Mouse (Mus musculus) embryonic stem cell, embryonic (primary cell): Measurements from ENCODE around the gene Ssc5d.

Experiments
- CTCF ChIA-PET, 4 experiments: fragments of 300-600 bp in 2 of 4; fragments of 350-600 bp in 2 of 4; sonication (Branson Sonifier 250); formaldehyde crosslinking; loops; one replicate each; lab custom pipeline; 2022; ENCODE audit warnings: inconsistent platforms in 2 of 4; lab: Charles Lee
- POLR2A ChIA-PET, 4 experiments: fragments of 300-600 bp in 2 of 4; fragments of 350-600 bp in 2 of 4; sonication (Branson Sonifier 250); formaldehyde crosslinking; loops; one replicate each; lab custom pipeline; 2022; ENCODE audit warnings: antibody characterized with exemption in 4 of 4, inconsistent platforms in 1 of 4; lab: Charles Lee

Gene Ssc5d

GRCm38 (mm10) chr7:4925441-4926381 is at the start of gene Ssc5d:
Gene Ssc5d, plus strand, starts transcription at chr7:4925785.
- ChIA-PET CTCF (interaction anchor here (0.6 to 1.8 kb wide), 17 partner anchors 8 to 1241 kb away, joined by 3 to 23 read pairs (median 4); partner anchors contain the start of gene Zfp580 (in 1 of the 4)), POLR2A (interaction anchor here (0.6 to 15.6 kb wide), 27 partner anchors 8 to 1249 kb away, joined by 3 to 118 read pairs (median 4); partner anchors contain the start of genes Ube2s (in 3 of the 4), Cox6b2 (in 1 of the 4), Fiz1 (in 1 of the 4) and Rpl28 (in 1 of the 4))

GRCm38 (mm10) chr7:4876753-4877221 is 48.8 kb upstream of the Ssc5d start, which contains the start of gene Isoc2a:
Gene Isoc2a, plus strand, starts transcription at chr7:4877153.
- CTCF ChIA-PET: interaction anchor here (0.5 to 2.1 kb wide), 37 partner anchors 10 to 1550 kb away, joined by 3 to 31 read pairs (median 4); partner anchors contain the start of genes Sbk2 (in 2 of the 4), Tnni3 (in 2 of the 4), Kmt5c (in 1 of the 4) and Rpl28 (in 1 of the 4)
- POLR2A ChIA-PET: interaction anchor here in 3 of 4 experiments (0.6 to 3.5 kb wide), 115 partner anchors 9 to 1486 kb away, joined by 3 to 92 read pairs (median 5); partner anchors contain the start of genes Cox6b2 (in 3 of the 3), Kmt5c (in 3 of the 3), Rpl28 (in 3 of the 3) and Tmem238 (in 3 of the 3)

GRCm38 (mm10) chr7:4877226-4877625 is 48.4 kb upstream of the Ssc5d start:
- ChIA-PET POLR2A (interaction anchor here in 3 of 4 experiments (0.5 to 3.5 kb wide), 114 partner anchors 8 to 1486 kb away, joined by 3 to 92 read pairs (median 5); partner anchors contain the start of genes Cox6b2 (in 3 of the 3), Kmt5c (in 3 of the 3), Rpl28 (in 3 of the 3) and Tmem238 (in 3 of the 3)), CTCF (interaction anchor here (0.5 to 2.1 kb wide), 34 partner anchors 10 to 369 kb away, joined by 3 to 31 read pairs (median 4); partner anchors contain the start of genes Kmt5c (in 1 of the 4), Sbk2 (in 1 of the 4), Shisa7 (in 1 of the 4) and Tnni3 (in 1 of the 4))

GRCm38 (mm10) chr7:4878186-4878585 is 47.4 kb upstream of the Ssc5d start:
- CTCF ChIA-PET: interaction anchor here in 1 of 4 experiments (0.9 to 1.1 kb wide), 2 partner anchors 9 to 12 kb away, joined by 4 to 5 read pairs; no protein-coding TSS in a partner anchor

GRCm38 (mm10) chr7:4879036-4879435 is 46.5 kb upstream of the Ssc5d start:
- CTCF ChIA-PET: interaction anchor here in 1 of 4 experiments (0.9 kb wide), 1 partner anchor 13 kb away, joined by 5 read pairs; no protein-coding TSS in a partner anchor

More at GRCm38 (mm10) chr7:4878186-4878585, 47.4 kb upstream of the Ssc5d start:
- POLR2A ChIA-PET: interaction anchor here (0.7 to 3.5 kb wide), 25 partner anchors 7 to 151 kb away, joined by 3 to 92 read pairs (median 11); partner anchors contain the start of genes Ube2s (in 3 of the 4), Rpl28 (in 2 of the 4), Cox6b2 (in 1 of the 4) and Kmt5c (in 1 of the 4)

GRCm38 (mm10) chr7:4886680-4887079 is 38.9 kb upstream of the Ssc5d start:
- ChIA-PET CTCF (no interaction called here), POLR2A (interaction anchor here in 1 of 4 experiments (1.1 to 1.4 kb wide), 3 partner anchors 10 to 74 kb away, joined by 5 to 8 read pairs (median 5); partner anchors contain the start of genes Isoc2a and Ube2s)

More at GRCm38 (mm10) chr7:4879036-4879435, 46.5 kb upstream of the Ssc5d start:
- POLR2A ChIA-PET: interaction anchor here in 1 of 4 experiments (1.3 to 1.4 kb wide), 2 partner anchors 13 to 87 kb away, joined by 3 to 5 read pairs; partner anchors contain the start of gene Rpl28

- ChIA-PET POLR2A (interaction anchor here in 3 of 4 experiments (0.8 to 2.1 kb wide), 14 partner anchors 8 to 210 kb away, joined by 3 to 11 read pairs (median 4); partner anchors contain the start of genes Ube2s (in 3 of the 3), Isoc2a (in 2 of the 3), Hspbp1 (in 1 of the 3) and Isoc2b (in 1 of the 3)), CTCF (interaction anchor here in 2 of 4 experiments (1.0 to 1.5 kb wide), 3 partner anchors 16 to 18 kb away, joined by 4 read pairs; partner anchors contain the start of gene Isoc2a (in 1 of the 2))
These were observed 30.4 kb upstream of the Ssc5d start for GRCm38 (mm10) chr7:4895186-4895585.

- CTCF ChIA-PET: interaction anchor here in 3 of 4 experiments (0.6 to 4.9 kb wide), 12 partner anchors 12 to 755 kb away, joined by 3 to 63 read pairs (median 5); partner anchors contain the start of genes Isoc2a (in 2 of the 3), Cox6b2 (in 1 of the 3) and Tnni3 (in 1 of the 3)
- POLR2A ChIA-PET: interaction anchor here (0.6 to 11.3 kb wide), 46 partner anchors 7 to 1206 kb away, joined by 3 to 159 read pairs (median 4); partner anchors contain the start of genes Isoc2a (in 3 of the 4), Ube2s (in 3 of the 4), Isoc2b (in 2 of the 4) and Rpl28 (in 2 of the 4)
These were observed 26.5 kb upstream of the Ssc5d start for GRCm38 (mm10) chr7:4898851-4899648.

GRCm38 (mm10) chr7:4899649-4900522 is 25.7 kb upstream of the Ssc5d start:
- POLR2A ChIA-PET: interaction anchor here (0.6 to 11.3 kb wide), 74 partner anchors 8 to 1272 kb away, joined by 3 to 159 read pairs (median 4); partner anchors contain the start of genes Ube2s (in 4 of the 4), Cox6b2 (in 3 of the 4), Isoc2a (in 3 of the 4) and Isoc2b (in 3 of the 4)
- CTCF ChIA-PET: interaction anchor here (0.6 to 4.9 kb wide), 36 partner anchors 11 to 1295 kb away, joined by 3 to 63 read pairs (median 4); partner anchors contain the start of genes Isoc2b (in 2 of the 4), Isoc2a (in 1 of the 4), Rpl28 (in 1 of the 4) and Tnni3 (in 1 of the 4)

GRCm38 (mm10) chr7:4900523-4900851 is 25.1 kb upstream of the Ssc5d start:
- ChIA-PET POLR2A (interaction anchor here (0.6 to 11.3 kb wide), 86 partner anchors 9 to 1272 kb away, joined by 3 to 159 read pairs (median 4); partner anchors contain the start of genes Ube2s (in 4 of the 4), Cox6b2 (in 3 of the 4), Isoc2a (in 3 of the 4) and Isoc2b (in 3 of the 4)), CTCF (interaction anchor here (0.6 to 4.9 kb wide), 49 partner anchors 8 to 1598 kb away, joined by 3 to 63 read pairs (median 4); partner anchors contain the start of genes Isoc2a (in 3 of the 4), Isoc2b (in 2 of the 4), Cox6b2 (in 1 of the 4) and Rpl28 (in 1 of the 4))

- POLR2A ChIA-PET: interaction anchor here (0.5 to 11.3 kb wide), 82 partner anchors 9 to 1358 kb away, joined by 3 to 159 read pairs (median 4); partner anchors contain the start of genes Ube2s (in 4 of the 4), Cox6b2 (in 3 of the 4), Isoc2a (in 3 of the 4) and Rpl28 (in 3 of the 4)
These were observed 24.4 kb upstream of the Ssc5d start for GRCm38 (mm10) chr7:4901171-4901570.

GRCm38 (mm10) chr7:4902404-4902803 is 23.2 kb upstream of the Ssc5d start:
- ChIA-PET POLR2A (interaction anchor here (0.5 to 11.3 kb wide), 59 partner anchors 8 to 376 kb away, joined by 3 to 159 read pairs (median 5); partner anchors contain the start of genes Ube2s (in 3 of the 4), Zfp628 (in 3 of the 4), Cox6b2 (in 2 of the 4) and Isoc2a (in 2 of the 4)), CTCF (interaction anchor here (0.6 to 4.9 kb wide), 18 partner anchors 9 to 370 kb away, joined by 3 to 63 read pairs (median 5); partner anchors contain the start of genes Cox6b2 (in 1 of the 4), Dnaaf3 (in 1 of the 4), Isoc2a (in 1 of the 4) and Isoc2b (in 1 of the 4))

More at GRCm38 (mm10) chr7:4901171-4901570, 24.4 kb upstream of the Ssc5d start:
- CTCF ChIA-PET: interaction anchor here (0.5 to 4.9 kb wide), 48 partner anchors 9 to 1723 kb away, joined by 3 to 63 read pairs (median 4); partner anchors contain the start of genes Isoc2a (in 3 of the 4), Isoc2b (in 2 of the 4), Cox6b2 (in 1 of the 4) and Gm44973 (in 1 of the 4)

- CTCF ChIA-PET: no interaction called here
- POLR2A ChIA-PET: interaction anchor here in 2 of 4 experiments (1.3 to 11.3 kb wide), 4 partner anchors 5 to 97 kb away, joined by 4 to 159 read pairs (median 68); partner anchors contain the start of genes Isoc2a (in 1 of the 2), Ube2s (in 1 of the 2) and Zfp628 (in 1 of the 2)
These were observed 19.1 kb upstream of the Ssc5d start, which contains the start of gene Gm36210 for GRCm38 (mm10) chr7:4906466-4906950. Gene Gm36210, minus strand, starts transcription at chr7:4906516.
